Mouse (Mus musculus) cortical plate, adult 2 months (tissue): ENCODE measurements around the gene Arhgap32. TPM values are rescaled to one million over a fixed set of nuclear protein-coding genes. Genes with fewer than 3 reads are reported as not detected.

Source experiments
- H3K27ac ChIP-seq: fragments of 200-500 bp; 2 replicates; pipeline ENCODE4 v1.5.1; 2012; ENCODE audit warnings: low read length, control low read depth, inconsistent platforms; ENCODE audit not compliant: insufficient read depth
- H3K4me1 ChIP-seq: fragments of 200-500 bp; 2 replicates; pipeline ENCODE4 v1.6.1; 2011; ENCODE audit warnings: low read length; ENCODE audit not compliant: control insufficient read depth, insufficient read depth
- H3K4me3 ChIP-seq: fragments of 200-500 bp; 2 replicates; pipeline ENCODE4 v1.5.1; 2011; ENCODE audit warnings: mild to moderate bottlenecking, low read length, control low read depth; ENCODE audit not compliant: insufficient read depth
- CTCF ChIP-seq: fragments of 200-500 bp; IDR thresholded peaks from 2 replicates; pipeline ENCODE4 v1.5.1; 2011; ENCODE audit warnings: mild to moderate bottlenecking, control low read depth, low read length; ENCODE audit not compliant: insufficient read depth; ENCODE audit errors: extremely low read depth
- POLR2A ChIP-seq: fragments of 200-500 bp; IDR thresholded peaks from 2 replicates; pipeline ENCODE4 v1.6.1; 2011; ENCODE audit warnings: mild to moderate bottlenecking, low read length, control low read depth; ENCODE audit not compliant: insufficient read depth; ENCODE audit errors: extremely low read depth
- polyA plus RNA-seq: library from polyadenylated mRNA; depleted of rRNA; stranded (reverse); fragments of >200 nt; gene quantifications from 2 replicates; pipeline ENCODE4 v1.2.3, GENCODE M21; 2012

The Arhgap32 gene
- polyA plus RNA-seq, 1 experiment: 62.2 TPM

GRCm38 (mm10) chr9:32136195-32136594 is 20.3 kb downstream of the Arhgap32 start:
- no peak overlapping the region for H3K27ac ChIP-seq
- no peak overlapping the region for H3K4me3 ChIP-seq
- H3K4me1 ChIP-seq: peaks cover 5% of the 10 kb centered on the region
- no peak for TF ChIP-seq POLR2A
- no peak for TF ChIP-seq CTCF

GRCm38 (mm10) chr9:32136680-32137295 is 20.9 kb downstream of the Arhgap32 start:
- Histone ChIP-seq H3K4me3 (no peak overlapping the region), H3K4me1 (peaks cover 5% of the 10 kb centered on the region), H3K27ac (no peak overlapping the region)
- no peak for TF ChIP-seq POLR2A
- TF ChIP-seq CTCF: no peak

- no peak overlapping the region for H3K4me3 ChIP-seq
- TF ChIP-seq CTCF: no peak
- peaks cover 5% of the 10 kb centered on the region for H3K4me1 ChIP-seq
- no peak overlapping the region for H3K27ac ChIP-seq
Observed at GRCm38 (mm10) chr9:32137697-32138426, 21.9 kb downstream of the Arhgap32 start.

- TF ChIP-seq POLR2A (no peak), CTCF (no peak)
- H3K4me3 ChIP-seq: no peak overlapping the region
Observed at GRCm38 (mm10) chr9:32138616-32139015, 22.7 kb downstream of the Arhgap32 start.

DNA sequence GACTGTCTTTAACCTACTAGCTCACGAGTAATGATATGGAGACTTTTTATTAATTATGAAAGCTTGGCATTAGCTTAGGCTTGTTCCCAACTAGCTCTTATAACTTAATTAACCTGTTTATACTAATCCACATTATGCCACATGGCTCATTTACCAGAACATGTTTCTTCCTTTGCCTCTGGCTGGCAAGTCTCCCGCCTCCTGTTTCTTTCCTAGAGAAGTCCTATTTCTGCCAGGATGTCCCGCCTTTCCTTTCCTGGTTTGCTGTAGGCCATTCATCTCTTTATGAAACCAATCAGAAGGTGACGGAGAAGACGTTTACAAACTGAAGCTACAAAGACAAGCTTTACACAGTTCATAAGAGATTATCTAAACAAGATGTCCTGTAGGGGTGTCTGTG is 23.7 kb downstream of the Arhgap32 start:
- TF ChIP-seq POLR2A: no peak
- no peak for TF ChIP-seq CTCF
- Histone ChIP-seq H3K4me3 (no peak overlapping the region), H3K4me1 (peaks cover 5% of the 10 kb centered on the region), H3K27ac (no peak overlapping the region)

More at GRCm38 (mm10) chr9:32138616-32139015, 22.7 kb downstream of the Arhgap32 start:
- H3K4me1 ChIP-seq: peaks cover 5% of the 10 kb centered on the region
- no peak overlapping the region for H3K27ac ChIP-seq

DNA sequence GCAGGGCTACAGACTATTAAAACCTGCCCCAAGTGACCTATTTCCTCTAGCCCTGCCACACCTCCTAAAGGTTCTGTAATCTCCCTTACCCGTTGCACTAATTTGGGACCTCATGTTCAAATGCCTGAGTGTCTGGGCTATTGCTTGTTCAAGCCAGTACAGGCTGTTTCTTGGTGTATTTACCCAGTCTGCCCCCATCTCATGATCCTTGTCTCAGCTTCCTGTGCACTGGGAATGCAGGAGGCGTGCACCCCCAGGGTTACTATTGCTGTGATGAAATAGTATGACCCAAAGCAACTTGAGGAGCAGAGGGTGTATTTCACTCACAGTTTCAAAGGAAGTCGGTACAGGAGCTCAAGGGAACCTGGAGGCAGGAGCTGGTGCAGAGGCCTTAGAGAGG is 26.9 kb downstream of the Arhgap32 start:
- TF ChIP-seq CTCF (no peak), POLR2A (no peak)
- Histone ChIP-seq H3K4me3 (no peak overlapping the region), H3K4me1 (peaks cover 14% of the 10 kb centered on the region), H3K27ac (no peak overlapping the region)

- no peak overlapping the region for H3K27ac ChIP-seq
- H3K4me1 ChIP-seq: peaks cover 11% of the 10 kb centered on the region
- TF ChIP-seq CTCF: no peak
- TF ChIP-seq POLR2A: no peak
- H3K4me3 ChIP-seq: no peak overlapping the region
Observed at GRCm38 (mm10) chr9:32143451-32143850, 27.5 kb downstream of the Arhgap32 start.

- no peak overlapping the region for H3K27ac ChIP-seq
- peaks cover 9% of the 10 kb centered on the region for H3K4me1 ChIP-seq
- no peak overlapping the region for H3K4me3 ChIP-seq
- TF ChIP-seq POLR2A (no peak), CTCF (no peak)
Observed at GRCm38 (mm10) chr9:32146257-32146996, 30.5 kb downstream of the Arhgap32 start.

DNA sequence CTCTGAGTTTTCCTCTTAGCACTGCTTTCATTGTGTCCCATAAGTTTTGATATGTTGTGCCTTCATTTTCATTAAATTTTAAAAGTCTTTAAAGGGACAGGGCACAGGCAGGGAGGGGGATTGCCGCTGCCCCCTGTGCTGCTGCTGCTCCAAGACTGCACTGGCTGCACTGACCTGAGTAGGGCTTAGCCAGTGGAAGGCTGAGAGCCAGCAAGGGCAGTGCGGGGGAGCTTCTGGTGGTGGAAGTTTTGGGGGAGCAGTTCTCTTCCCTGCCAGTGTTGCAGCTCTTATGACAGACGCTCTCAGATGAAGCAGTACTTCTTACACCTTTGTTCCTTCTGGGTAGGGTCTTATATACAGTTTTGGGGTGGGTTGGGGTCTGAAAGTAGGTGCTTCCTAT is 33.3 kb downstream of the Arhgap32 start:
- TF ChIP-seq POLR2A (no peak), CTCF (no peak)
- Histone ChIP-seq H3K4me1 (peaks cover 9% of the 10 kb centered on the region), H3K27ac (no peak overlapping the region), H3K4me3 (no peak overlapping the region)
